Mouse (Mus musculus) layer of hippocampus, adult 18-20 months (tissue): ENCODE measurements around the gene Shcbp1. TPM values are rescaled to one million over a fixed set of nuclear protein-coding genes. Genes with fewer than 3 reads are reported as not detected.
"Not testable (repeated sequence)": the region's sequence is repeated elsewhere in the genome, so short reads cannot be mapped to it uniquely, and the experiment has no call there.

ENCODE experiments used
- DNase-seq, 2 experiments: peaks; one replicate each; pipeline ENCODE4 v3.0.0; 2022; ENCODE audit warnings: low spot score in 2 of 2
- long read RNA-seq: library from polyadenylated mRNA; stranded (forward); transcript quantifications from one replicate; pipeline ENCODE4 v2.0.0, GENCODE M21; 2021
- total RNA-seq, 2 experiments: library from RNA; stranded (reverse); gene quantifications; 2 replicates each; pipeline ENCODE4 v1.2.3; 2021

Shcbp1 gene
- total RNA-seq = under 1 TPM; 0.58 to 0.59 TPM
- long read RNA-seq, partial matches to known transcripts = 0 of 1 reads
- long read RNA-seq, other reads (novel, unspliced or antisense) = 0 of 1 reads

GRCm38 (mm10) chr8:4779254-4780055 lies at the start of gene Shcbp1:
Gene Shcbp1, minus strand, starts transcription at chr8:4779567.
- DNase-seq = peak; percentile 87 to 94

GRCm38 (mm10) chr8:4808831-4809230 lies 29.5 kb upstream of the Shcbp1 start:
- no peak for DNase-seq

- DNase-seq = peak in 1 of 2 experiments; percentile 52
Measured at GRCm38 (mm10) chr8:4800524-4801122, 21.3 kb upstream of the Shcbp1 start.

GRCm38 (mm10) chr8:4778266-4778665 lies 1.1 kb downstream of the Shcbp1 start:
- no peak for DNase-seq

- DNase-seq = peak in 1 of 2 experiments; percentile 1
Measured at GRCm38 (mm10) chr8:4764751-4765150, 14.6 kb downstream of the Shcbp1 start.

GRCm38 (mm10) chr8:4753048-4753447 lies 26.3 kb downstream of the Shcbp1 start:
- no peak for DNase-seq

GRCm38 (mm10) chr8:4730942-4731341 lies 48.4 kb downstream of the Shcbp1 start:
- DNase-seq = no peak

GRCm38 (mm10) chr8:4715546-4715945 lies 63.8 kb downstream of the Shcbp1 start:
- no peak for DNase-seq

GRCm38 (mm10) chr8:4708346-4708745 lies 71.0 kb downstream of the Shcbp1 start:
- DNase-seq = not testable (repeated sequence)

GRCm38 (mm10) chr8:4707916-4708315 lies 71.5 kb downstream of the Shcbp1 start:
- not testable (repeated sequence) for DNase-seq

GRCm38 (mm10) chr8:4691634-4692033 lies 87.7 kb downstream of the Shcbp1 start:
- DNase-seq = no peak

Other genes with a start within 250 kb of the Shcbp1 start
- gene Zfp958, start 166.4 kb downstream of the Shcbp1 start, total RNA-seq = 10 to 100 TPM; 11.8 to 12.2 TPM